Mouse (Mus musculus): Measurements from ENCODE around the gene Cep112.

Gene Cep112

GRCm38 (mm10) chr11:108424889-108425591 lies at the start of gene Cep112:
Gene Cep112, plus strand, starts transcription at chr11:108425192.
- peak; percentile 95 to 98 for DNase-seq (ENCODE audit: low spot score in 2 of 2)

- no peak for DNase-seq (ENCODE audit: low spot score in 2 of 2)
Observed at GRCm38 (mm10) chr11:108376815-108377214, 48.2 kb upstream of the Cep112 start.

GRCm38 (mm10) chr11:108377680-108378362 lies 47.2 kb upstream of the Cep112 start:
- DNase-seq (ENCODE audit: low spot score in 2 of 2) = peak; percentile 59 to 78

GRCm38 (mm10) chr11:108378363-108378751 lies 46.6 kb upstream of the Cep112 start:
- DNase-seq (ENCODE audit: low spot score in 2 of 2) = no peak

- no peak for DNase-seq (ENCODE audit: low spot score in 2 of 2)
Observed at GRCm38 (mm10) chr11:108382664-108383063, 42.3 kb upstream of the Cep112 start.

- DNase-seq (ENCODE audit: low spot score in 2 of 2) = no peak
Observed at GRCm38 (mm10) chr11:108384920-108385665, 39.9 kb upstream of the Cep112 start.

- no peak for DNase-seq (ENCODE audit: low spot score in 2 of 2)
Observed at GRCm38 (mm10) chr11:108385666-108386024, 39.3 kb upstream of the Cep112 start.

GRCm38 (mm10) chr11:108395061-108395460 lies 29.9 kb upstream of the Cep112 start:
- DNase-seq (ENCODE audit: low spot score in 2 of 2) = no peak

- DNase-seq (ENCODE audit: low spot score in 2 of 2) = no peak
Observed at GRCm38 (mm10) chr11:108396076-108396829, 28.7 kb upstream of the Cep112 start.

GRCm38 (mm10) chr11:108409876-108410644 lies 14.9 kb upstream of the Cep112 start:
- no peak for DNase-seq (ENCODE audit: low spot score in 2 of 2)

GRCm38 (mm10) chr11:108416360-108416759 lies 8.6 kb upstream of the Cep112 start:
- no peak for DNase-seq (ENCODE audit: low spot score in 2 of 2)

GRCm38 (mm10) chr11:108418540-108418939 lies 6.5 kb upstream of the Cep112 start:
- no peak for DNase-seq (ENCODE audit: low spot score in 2 of 2)

GRCm38 (mm10) chr11:108419242-108419641 lies 5.8 kb upstream of the Cep112 start:
- no peak for DNase-seq (ENCODE audit: low spot score in 2 of 2)

- no peak for DNase-seq (ENCODE audit: low spot score in 2 of 2)
Observed at GRCm38 (mm10) chr11:108420751-108421150, 4.2 kb upstream of the Cep112 start.

GRCm38 (mm10) chr11:108423221-108423620 lies 1.8 kb upstream of the Cep112 start:
- DNase-seq (ENCODE audit: low spot score in 2 of 2) = no peak

GRCm38 (mm10) chr11:108424111-108424510 lies 881 bp upstream of the Cep112 start:
- no peak for DNase-seq (ENCODE audit: low spot score in 2 of 2)

GRCm38 (mm10) chr11:108425592-108425921 lies 565 bp downstream of the Cep112 start:
- no peak for DNase-seq (ENCODE audit: low spot score in 2 of 2)

GRCm38 (mm10) chr11:108426086-108426485 lies 1.1 kb downstream of the Cep112 start:
- DNase-seq (ENCODE audit: low spot score in 2 of 2) = no peak

- DNase-seq (ENCODE audit: low spot score in 2 of 2) = no peak
Observed at GRCm38 (mm10) chr11:108427191-108427590, 2.2 kb downstream of the Cep112 start.

- no peak for DNase-seq (ENCODE audit: low spot score in 2 of 2)
Observed at GRCm38 (mm10) chr11:108429076-108429475, 4.1 kb downstream of the Cep112 start.

GRCm38 (mm10) chr11:108443893-108444563 lies 19.0 kb downstream of the Cep112 start:
- DNase-seq (ENCODE audit: low spot score in 2 of 2) = no peak
